Mouse (Mus musculus) activated CD4-positive, CD25-positive, alpha-beta regulatory T cell (primary cell): ENCODE data around the gene Med28. TPM values are rescaled to one million over a fixed set of nuclear protein-coding genes. Genes with fewer than 3 reads are reported as not detected.

ENCODE experiments used
- polyA plus RNA-seq, 2 experiments: library from polyadenylated mRNA; unstranded; fragments of 100-300 nt; shearing (Covaris generic); gene quantifications; one replicate each; pipeline ENCODE4 v1.2.1; 2017

Gene Med28
- polyA plus RNA-seq = 100 to 1,000 TPM; 249 to 269 TPM

DNA sequence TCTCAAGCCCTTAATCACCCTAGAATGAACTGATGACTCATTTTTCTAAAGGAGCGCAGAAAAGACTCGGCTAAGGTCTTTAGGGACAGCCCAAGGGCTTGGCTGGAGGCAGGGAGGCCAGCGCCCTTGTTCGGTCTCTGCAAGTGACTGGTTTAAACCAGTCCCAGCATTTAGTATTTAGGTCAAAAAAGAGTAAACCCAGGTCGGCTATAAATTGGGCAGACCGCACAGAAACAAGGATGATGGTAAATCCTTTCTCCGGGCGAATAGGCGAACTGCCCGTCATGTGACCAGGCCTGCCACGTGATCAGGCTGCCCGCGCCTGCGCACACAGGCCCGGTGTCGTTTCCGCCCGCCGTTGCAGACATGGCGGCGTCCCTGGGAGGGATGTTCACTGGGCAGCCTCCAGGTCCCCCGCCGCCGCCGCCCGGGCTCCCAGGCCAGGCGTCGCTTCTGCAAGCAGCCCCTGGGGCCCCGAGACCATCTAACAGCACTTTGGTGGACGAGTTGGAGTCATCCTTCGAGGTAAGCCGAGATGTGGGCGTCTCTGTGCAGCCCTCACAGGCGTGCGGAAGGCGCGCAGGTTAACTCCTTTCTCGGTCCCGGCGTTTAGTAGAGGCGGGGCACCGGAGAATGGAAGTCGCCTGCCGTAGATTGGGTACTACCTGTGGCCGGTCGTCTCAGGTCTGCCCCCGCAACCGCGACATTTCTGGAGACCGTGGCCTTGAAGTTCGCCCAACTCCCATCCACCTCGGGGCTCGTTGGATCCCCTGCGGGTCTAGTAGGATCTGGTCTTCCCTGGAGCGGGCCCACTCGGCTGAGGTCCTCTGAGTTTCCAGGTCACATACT, at the start of gene Med28:
Med28 (plus strand) TSS at position 270 of the 849 bp plus-strand sequence.

DNA sequence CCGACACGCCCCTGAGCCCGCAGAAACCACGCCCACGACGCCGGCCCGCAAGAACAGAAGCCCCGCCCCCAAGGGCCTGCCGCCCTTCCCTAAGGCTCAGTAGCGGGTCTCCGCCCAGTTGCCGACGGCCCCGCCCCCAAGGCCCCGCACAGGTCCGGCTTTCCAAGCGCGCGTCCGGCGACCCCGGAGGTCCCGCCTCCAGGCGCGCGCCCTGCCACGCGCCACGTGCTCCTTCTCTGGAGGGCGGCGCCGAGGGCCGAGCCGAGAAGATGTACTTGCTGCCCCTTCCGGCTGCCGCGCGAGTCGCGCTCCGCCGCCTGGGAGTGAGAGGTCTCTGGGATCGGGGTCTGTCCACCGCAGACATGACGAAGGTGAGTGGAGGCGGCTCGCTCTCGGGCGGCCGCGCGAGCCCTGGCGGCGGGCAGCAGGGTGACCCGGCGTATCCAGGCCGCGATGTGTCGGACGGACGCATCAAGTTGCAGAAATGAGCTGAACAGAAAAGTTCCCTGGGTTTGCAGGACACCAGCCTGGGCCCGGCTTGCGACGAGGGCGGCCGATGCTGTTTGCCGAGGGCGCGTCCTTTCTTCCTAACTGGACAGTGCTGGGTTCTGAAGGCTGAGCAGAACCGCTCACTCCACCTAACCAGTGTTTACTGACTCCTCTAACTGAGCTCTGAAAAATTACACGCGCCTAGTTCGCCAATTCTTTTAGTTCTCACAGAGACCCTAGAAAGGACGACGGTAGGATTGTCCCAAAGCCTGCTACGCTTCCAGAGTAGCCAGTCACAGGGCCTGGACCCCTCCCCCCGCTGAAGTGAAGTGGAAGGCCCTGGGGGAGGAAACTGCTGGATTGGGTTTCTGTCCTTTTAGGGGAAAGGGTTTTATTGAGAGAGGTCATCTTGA, 26.6 kb upstream of the Med28 start, which contains the start of gene Lap3:
Lap3 (plus strand) TSS at position 184 of the 902 bp plus-strand sequence.

Other genes with a start within 250 kb of the Med28 start
- gene Qdpr, start 70.0 kb upstream of the Med28 start, polyA plus RNA-seq = 100 to 1,000 TPM in 1 of 2 experiments, 10 to 100 TPM in 1; 76.6 to 101 TPM
- gene Clrn2, start 66.5 kb upstream of the Med28 start, polyA plus RNA-seq = under 1 TPM in 1 of 2 experiments, not detected in 1; 0.18 TPM
- gene Lap3, start 26.9 kb upstream of the Med28 start, polyA plus RNA-seq = 10 to 100 TPM; 23.4 to 29.7 TPM
- gene Fam184b, start 119.4 kb downstream of the Med28 start, polyA plus RNA-seq = under 1 TPM in 1 of 2 experiments, not detected in 1; 0.23 TPM
- gene Ncapg, start 149.7 kb downstream of the Med28 start, polyA plus RNA-seq = 10 to 100 TPM; 14.0 to 15.5 TPM